Mouse (Mus musculus): Measurements from ENCODE around the gene Mob3b. TPM values are rescaled to one million over a fixed set of nuclear protein-coding genes. Genes with fewer than 3 reads are reported as not detected.

Mob3b gene
- polyA plus RNA-seq, 1 experiment: 0.12 TPM

- H3K4me3 ChIP-seq: no peak overlapping the region
- H3K79me2 ChIP-seq (ENCODE audit: control insufficient read depth, insufficient read depth): no peaks in the 10 kb centered on the region
- H3ac ChIP-seq (ENCODE audit: control insufficient read depth, insufficient read length): no peak overlapping the region
- no peak overlapping the region for H3K4me2 ChIP-seq (ENCODE audit: low read depth)
- H3K36me3 ChIP-seq (ENCODE audit: control insufficient read depth, insufficient read depth): no peaks in the 10 kb centered on the region
- TF ChIP-seq MAX (IDR thresholded peaks at IDR 0.05; ENCODE audit: low read depth): no peak
- TF ChIP-seq MYOG (IDR thresholded peaks at IDR 0.05; ENCODE audit: control insufficient read depth in 1 of 3, insufficient read depth in 1 of 3, insufficient read length in 2 of 3, low read depth in 2 of 3): no peak
- TF ChIP-seq MYOD1 (IDR thresholded peaks at IDR 0.05; ENCODE audit: control insufficient read depth in 1 of 3, insufficient read length in 2 of 3, low read depth in 2 of 3): no peak
- TF ChIP-seq TCF3 (IDR thresholded peaks at IDR 0.05; ENCODE audit: insufficient read length, low read depth): no peak
- TF ChIP-seq REST (IDR thresholded peaks at IDR 0.05; ENCODE audit: insufficient read depth, insufficient read length): no peak
- no peak for TF ChIP-seq POLR2A (IDR thresholded peaks at IDR 0.05; ENCODE audit: insufficient read length, low read depth)
- no peak for TF ChIP-seq SRF (IDR thresholded peaks at IDR 0.05; ENCODE audit: control insufficient read depth, insufficient read length, low read depth)
- TF ChIP-seq USF1 (IDR thresholded peaks at IDR 0.05; ENCODE audit: low read depth): no peak
- TF ChIP-seq TCF12 (IDR thresholded peaks at IDR 0.05; ENCODE audit: insufficient read depth, poor library complexity, severe bottlenecking): no peak
- TF ChIP-seq CEBPB (IDR thresholded peaks at IDR 0.05; ENCODE audit: insufficient read depth, poor library complexity, severe bottlenecking): no peak
- no peak for TF ChIP-seq E2F4 (IDR thresholded peaks at IDR 0.05; ENCODE audit: insufficient read depth)
- no peaks in the 10 kb centered on the region for H3K27me3 ChIP-seq (ENCODE audit: control insufficient read depth, insufficient read depth, insufficient read length)
These were observed 23.9 kb downstream of the Mob3b start for GRCm38 (mm10) chr4:35133411-35133810.

GRCm38 (mm10) chr4:35131592-35131991 lies 25.7 kb downstream of the Mob3b start:
- Histone ChIP-seq H3ac (ENCODE audit: control insufficient read depth, insufficient read length) (no peak overlapping the region), H3K4me2 (ENCODE audit: low read depth) (no peak overlapping the region), H3K79me2 (ENCODE audit: control insufficient read depth, insufficient read depth) (no peaks in the 10 kb centered on the region), H3K4me3 (no peak overlapping the region), H3K27me3 (ENCODE audit: control insufficient read depth, insufficient read depth, insufficient read length) (no peaks in the 10 kb centered on the region), H3K36me3 (ENCODE audit: control insufficient read depth, insufficient read depth) (no peaks in the 10 kb centered on the region)
- TF ChIP-seq E2F4 (IDR thresholded peaks at IDR 0.05; ENCODE audit: insufficient read depth): no peak
- no peak for TF ChIP-seq TCF3 (IDR thresholded peaks at IDR 0.05; ENCODE audit: insufficient read length, low read depth)
- TF ChIP-seq TCF12 (IDR thresholded peaks at IDR 0.05; ENCODE audit: insufficient read depth, poor library complexity, severe bottlenecking): no peak
- TF ChIP-seq USF1 (IDR thresholded peaks at IDR 0.05; ENCODE audit: low read depth): no peak
- no peak for TF ChIP-seq SRF (IDR thresholded peaks at IDR 0.05; ENCODE audit: control insufficient read depth, insufficient read length, low read depth)
- no peak for TF ChIP-seq MAX (IDR thresholded peaks at IDR 0.05; ENCODE audit: low read depth)
- TF ChIP-seq MYOD1 (IDR thresholded peaks at IDR 0.05; ENCODE audit: control insufficient read depth in 1 of 3, insufficient read length in 2 of 3, low read depth in 2 of 3): no peak

GRCm38 (mm10) chr4:35130411-35130948 lies 26.8 kb downstream of the Mob3b start:
- H3K4me2 ChIP-seq (ENCODE audit: low read depth): no peak overlapping the region
- H3K36me3 ChIP-seq (ENCODE audit: control insufficient read depth, insufficient read depth): no peaks in the 10 kb centered on the region
- no peak overlapping the region for H3K4me3 ChIP-seq
- no peaks in the 10 kb centered on the region for H3K27me3 ChIP-seq (ENCODE audit: control insufficient read depth, insufficient read depth, insufficient read length)
- no peak for TF ChIP-seq POLR2AphosphoS2 (IDR thresholded peaks at IDR 0.05; ENCODE audit: insufficient read length, low read depth)
- no peak for TF ChIP-seq SRF (IDR thresholded peaks at IDR 0.05; ENCODE audit: control insufficient read depth, insufficient read length, low read depth)
- no peak for TF ChIP-seq TCF3 (IDR thresholded peaks at IDR 0.05; ENCODE audit: insufficient read length, low read depth)
- TF ChIP-seq REST (IDR thresholded peaks at IDR 0.05; ENCODE audit: insufficient read depth, insufficient read length): no peak
- no peak for TF ChIP-seq TCF12 (IDR thresholded peaks at IDR 0.05; ENCODE audit: insufficient read depth, poor library complexity, severe bottlenecking)
- no peak for TF ChIP-seq USF1 (IDR thresholded peaks at IDR 0.05; ENCODE audit: low read depth)
- TF ChIP-seq POLR2A (IDR thresholded peaks at IDR 0.05; ENCODE audit: insufficient read length, low read depth): no peak
- TF ChIP-seq MYOG (IDR thresholded peaks at IDR 0.05; ENCODE audit: control insufficient read depth in 1 of 3, insufficient read depth in 1 of 3, insufficient read length in 2 of 3, low read depth in 2 of 3): no peak
- TF ChIP-seq E2F4 (IDR thresholded peaks at IDR 0.05; ENCODE audit: insufficient read depth): no peak
- TF ChIP-seq MYOD1 (IDR thresholded peaks at IDR 0.05; ENCODE audit: control insufficient read depth in 1 of 3, insufficient read length in 2 of 3, low read depth in 2 of 3): no peak
- no peaks in the 10 kb centered on the region for H3K79me2 ChIP-seq (ENCODE audit: control insufficient read depth, insufficient read depth)
- no peak overlapping the region for H3ac ChIP-seq (ENCODE audit: control insufficient read depth, insufficient read length)

- no peak overlapping the region for H3ac ChIP-seq (ENCODE audit: control insufficient read depth, insufficient read length)
- no peak overlapping the region for H3K4me3 ChIP-seq
- no peaks in the 10 kb centered on the region for H3K36me3 ChIP-seq (ENCODE audit: control insufficient read depth, insufficient read depth)
- H3K79me2 ChIP-seq (ENCODE audit: control insufficient read depth, insufficient read depth): no peaks in the 10 kb centered on the region
- H3K27me3 ChIP-seq (ENCODE audit: control insufficient read depth, insufficient read depth, insufficient read length): no peaks in the 10 kb centered on the region
- no peak overlapping the region for H3K4me2 ChIP-seq (ENCODE audit: low read depth)
- TF ChIP-seq TCF12 (IDR thresholded peaks at IDR 0.05; ENCODE audit: insufficient read depth, poor library complexity, severe bottlenecking) (no peak), SRF (IDR thresholded peaks at IDR 0.05; ENCODE audit: control insufficient read depth, insufficient read length, low read depth) (no peak), USF1 (IDR thresholded peaks at IDR 0.05; ENCODE audit: low read depth) (no peak), MAX (IDR thresholded peaks at IDR 0.05; ENCODE audit: low read depth) (no peak), MYOD1 (IDR thresholded peaks at IDR 0.05; ENCODE audit: control insufficient read depth in 1 of 3, insufficient read length in 2 of 3, low read depth in 2 of 3) (no peak), TCF3 (IDR thresholded peaks at IDR 0.05; ENCODE audit: insufficient read length, low read depth) (no peak), CEBPB (IDR thresholded peaks at IDR 0.05; ENCODE audit: insufficient read depth, poor library complexity, severe bottlenecking) (no peak), POLR2A (IDR thresholded peaks at IDR 0.05; ENCODE audit: insufficient read length, low read depth) (no peak), REST (IDR thresholded peaks at IDR 0.05; ENCODE audit: insufficient read depth, insufficient read length) (no peak), POLR2AphosphoS2 (IDR thresholded peaks at IDR 0.05; ENCODE audit: insufficient read length, low read depth) (no peak), E2F4 (IDR thresholded peaks at IDR 0.05; ENCODE audit: insufficient read depth) (no peak)
These were observed 29.5 kb downstream of the Mob3b start for GRCm38 (mm10) chr4:35127759-35128158.

- no peaks in the 10 kb centered on the region for H3K79me2 ChIP-seq (ENCODE audit: control insufficient read depth, insufficient read depth)
- no peaks in the 10 kb centered on the region for H3K27me3 ChIP-seq (ENCODE audit: control insufficient read depth, insufficient read depth, insufficient read length)
- TF ChIP-seq MYOG (IDR thresholded peaks at IDR 0.05; ENCODE audit: control insufficient read depth in 1 of 3, insufficient read depth in 1 of 3, insufficient read length in 2 of 3, low read depth in 2 of 3) (no peak), TCF12 (IDR thresholded peaks at IDR 0.05; ENCODE audit: insufficient read depth, poor library complexity, severe bottlenecking) (no peak), SRF (IDR thresholded peaks at IDR 0.05; ENCODE audit: control insufficient read depth, insufficient read length, low read depth) (no peak), REST (IDR thresholded peaks at IDR 0.05; ENCODE audit: insufficient read depth, insufficient read length) (no peak), MAX (IDR thresholded peaks at IDR 0.05; ENCODE audit: low read depth) (no peak), MYOD1 (IDR thresholded peaks at IDR 0.05; ENCODE audit: control insufficient read depth in 1 of 3, insufficient read length in 2 of 3, low read depth in 2 of 3) (no peak), TCF3 (IDR thresholded peaks at IDR 0.05; ENCODE audit: insufficient read length, low read depth) (no peak), CEBPB (IDR thresholded peaks at IDR 0.05; ENCODE audit: insufficient read depth, poor library complexity, severe bottlenecking) (no peak), E2F4 (IDR thresholded peaks at IDR 0.05; ENCODE audit: insufficient read depth) (no peak), USF1 (IDR thresholded peaks at IDR 0.05; ENCODE audit: low read depth) (no peak), POLR2A (IDR thresholded peaks at IDR 0.05; ENCODE audit: insufficient read length, low read depth) (no peak), POLR2AphosphoS2 (IDR thresholded peaks at IDR 0.05; ENCODE audit: insufficient read length, low read depth) (no peak)
- no peak overlapping the region for H3K4me2 ChIP-seq (ENCODE audit: low read depth)
- no peak overlapping the region for H3K4me3 ChIP-seq
- no peak overlapping the region for H3ac ChIP-seq (ENCODE audit: control insufficient read depth, insufficient read length)
- H3K36me3 ChIP-seq (ENCODE audit: control insufficient read depth, insufficient read depth): no peaks in the 10 kb centered on the region
These were observed 30.5 kb downstream of the Mob3b start for GRCm38 (mm10) chr4:35126776-35127175.

Data from myocyte (in vitro differentiated cells).